Mouse (Mus musculus): ENCODE results near the gene Olfr1051. TPM values are rescaled to one million over a fixed set of nuclear protein-coding genes. Genes with fewer than 3 reads are reported as not detected.
"Not testable (repeated sequence)": the region's sequence is repeated elsewhere in the genome, so short reads cannot be mapped to it uniquely, and the experiment has no call there.

The Olfr1051 gene
- not detected in 2 replicates for polyA plus RNA-seq (2016; fragmentation: Nextera tagmentation; extraction: Ambion mirVana)

- H3K4me3 ChIP-seq; H3K9ac ChIP-seq; H3K27ac ChIP-seq; H3K27me3 ChIP-seq; H3K4me2 ChIP-seq (replicated peaks); H3K4me1 ChIP-seq; ATAC-seq (ENCODE audit: low FRiP score); H3K36me3 ChIP-seq; H3K9me3 ChIP-seq (replicated peaks): not testable (repeated sequence)
Observed at GRCm38 (mm10) chr2:86278988-86279387, at the start of gene Olfr1051. TSS of gene Olfr1051 (minus strand) at chr2:86279088.

DNA sequence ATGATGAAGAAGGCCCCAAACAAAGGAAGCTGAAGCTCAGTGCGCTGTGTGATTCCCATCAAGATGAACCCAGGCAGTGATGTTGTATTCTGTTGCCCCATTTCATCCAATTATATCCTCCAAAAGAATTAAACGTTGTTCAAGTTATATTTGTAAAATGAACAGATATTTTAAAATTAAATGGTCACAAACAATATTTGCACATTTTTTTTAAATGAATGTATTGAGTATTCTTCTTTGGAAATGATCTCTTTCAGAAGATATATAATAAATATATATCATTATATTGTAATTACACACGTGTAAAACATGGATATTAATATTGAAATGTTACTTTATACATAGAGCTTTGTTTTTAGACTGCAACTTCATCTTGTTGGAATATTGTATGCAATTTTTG, 36.3 kb upstream of the Olfr1051 start, which contains the start of gene Olfr1053:
TSS of gene Olfr1053 (minus strand) at position 101 of the 400 bp plus-strand sequence.
- H3K4me1 ChIP-seq = no peaks in the 10 kb centered on the region
- no peak within 1 kb of the TSS for H3K27ac ChIP-seq
- H3K9ac ChIP-seq = no peak within 1 kb of the TSS
- H3K4me3 ChIP-seq = no peak within 1 kb of the TSS
- H3K4me2 ChIP-seq (replicated peaks) = no peak within 1 kb of the TSS
- H3K9me3 ChIP-seq (replicated peaks) = no peaks in the 10 kb centered on the region
- WGBS = 70% methylated on average over 3 of the region's 3 CpGs
- H3K27me3 ChIP-seq = no peaks in the 10 kb centered on the region
- H3K36me3 ChIP-seq = no peaks in the 10 kb centered on the region
- no peak for ATAC-seq (ENCODE audit: low FRiP score)

DNA sequence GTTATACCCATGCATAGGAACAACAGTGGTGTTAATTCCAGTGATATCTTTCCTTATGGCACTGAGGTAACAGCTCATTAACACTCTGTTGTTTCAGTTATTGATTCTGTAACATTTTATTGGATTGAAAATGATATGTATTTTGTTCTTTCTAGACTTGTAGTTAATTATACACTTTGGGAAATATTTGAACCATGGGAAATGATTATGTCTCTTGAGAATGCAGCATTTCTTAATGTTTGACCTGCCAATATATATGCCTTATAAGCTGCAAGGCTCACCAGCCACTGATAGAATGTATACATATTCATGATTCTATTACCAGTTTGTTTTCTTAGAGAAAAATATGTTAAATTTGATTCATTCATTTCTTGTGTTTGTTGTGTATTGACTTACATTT, 13.3 kb upstream of the Olfr1051 start, which contains the start of gene Olfr1052:
TSS of gene Olfr1052 (plus strand) at position 301 of the 400 bp plus-strand sequence.
- no peaks in the 10 kb centered on the region for H3K4me1 ChIP-seq
- no peak within 1 kb of the TSS for H3K9ac ChIP-seq
- ATAC-seq (ENCODE audit: low FRiP score) = no peak
- no peaks in the 10 kb centered on the region for H3K9me3 ChIP-seq (replicated peaks)
- H3K4me3 ChIP-seq = no peak within 1 kb of the TSS
- no peak within 1 kb of the TSS for H3K4me2 ChIP-seq (replicated peaks)
- H3K27me3 ChIP-seq = no peaks in the 10 kb centered on the region
- H3K36me3 ChIP-seq = no peaks in the 10 kb centered on the region
- no peak within 1 kb of the TSS for H3K27ac ChIP-seq

- ATAC-seq (ENCODE audit: low FRiP score); H3K4me1 ChIP-seq; H3K4me2 ChIP-seq (replicated peaks); H3K9me3 ChIP-seq (replicated peaks); H3K27me3 ChIP-seq; H3K9ac ChIP-seq; H3K27ac ChIP-seq; H3K4me3 ChIP-seq; H3K36me3 ChIP-seq: not testable (repeated sequence)
Observed at GRCm38 (mm10) chr2:86258228-86258627, 20.7 kb downstream of the Olfr1051 start, which contains the start of gene Olfr1049. TSS of gene Olfr1049 (minus strand) at chr2:86258328.

- Histone ChIP-seq H3K36me3 (no peaks in the 10 kb centered on the region), H3K27ac (no peak within 1 kb of the TSS), H3K4me3 (no peak within 1 kb of the TSS), H3K9me3 (replicated peaks) (no peaks in the 10 kb centered on the region), H3K4me2 (replicated peaks) (no peak within 1 kb of the TSS), H3K27me3 (no peaks in the 10 kb centered on the region), H3K9ac (no peak within 1 kb of the TSS), H3K4me1 (no peaks in the 10 kb centered on the region)
- ATAC-seq (ENCODE audit: low FRiP score) = no peak
Observed at GRCm38 (mm10) chr2:86240189-86240588, 38.7 kb downstream of the Olfr1051 start, which contains the start of gene Olfr1048. TSS of gene Olfr1048 (minus strand) at chr2:86240289.

- Histone ChIP-seq H3K27ac (no peak within 1 kb of the TSS), H3K9me3 (replicated peaks) (no peaks in the 10 kb centered on the region), H3K36me3 (no peaks in the 10 kb centered on the region), H3K4me3 (no peak within 1 kb of the TSS), H3K9ac (no peak within 1 kb of the TSS), H3K27me3 (no peaks in the 10 kb centered on the region), H3K4me2 (replicated peaks) (no peak within 1 kb of the TSS), H3K4me1 (no peaks in the 10 kb centered on the region)
- no peak for ATAC-seq (ENCODE audit: low FRiP score)
- WGBS = 85% methylated on average over 1 of the region's 1 CpGs
Observed at GRCm38 (mm10) chr2:86231301-86231700, 47.6 kb downstream of the Olfr1051 start, which contains the start of gene Olfr1047. TSS of gene Olfr1047 (minus strand) at chr2:86231401.

Other genes with a start within 250 kb of the Olfr1051 start
- not detected in 2 replicates for gene Olfr1034, start 233.2 kb downstream of the Olfr1051 start, polyA plus RNA-seq (2016; fragmentation: Nextera tagmentation; extraction: Ambion mirVana)
- not detected in 2 replicates for gene Olfr1036, start 205.1 kb downstream of the Olfr1051 start, polyA plus RNA-seq (2016; fragmentation: Nextera tagmentation; extraction: Ambion mirVana)
- not detected in 2 replicates for gene Olfr1037, start 191.7 kb downstream of the Olfr1051 start, polyA plus RNA-seq (2016; fragmentation: Nextera tagmentation; extraction: Ambion mirVana)
- gene Olfr1039, start 143.2 kb downstream of the Olfr1051 start, polyA plus RNA-seq (2016; fragmentation: Nextera tagmentation; extraction: Ambion mirVana) = not detected in 2 replicates
- gene Olfr1040, start 132.4 kb downstream of the Olfr1051 start, polyA plus RNA-seq (2016; fragmentation: Nextera tagmentation; extraction: Ambion mirVana) = not detected in 2 replicates
- not detected in 2 replicates for gene Olfr1042, start 117.2 kb downstream of the Olfr1051 start, polyA plus RNA-seq (2016; fragmentation: Nextera tagmentation; extraction: Ambion mirVana)
- not detected in 2 replicates for gene Olfr1043, start 111.6 kb downstream of the Olfr1051 start, polyA plus RNA-seq (2016; fragmentation: Nextera tagmentation; extraction: Ambion mirVana)
- not detected in 2 replicates for gene Olfr1044, start 101.3 kb downstream of the Olfr1051 start, polyA plus RNA-seq (2016; fragmentation: Nextera tagmentation; extraction: Ambion mirVana)
- not detected in 2 replicates for gene Olfr52, start 93.4 kb downstream of the Olfr1051 start, polyA plus RNA-seq (2016; fragmentation: Nextera tagmentation; extraction: Ambion mirVana)
- not detected in 2 replicates for gene Olfr1045, start 76.1 kb downstream of the Olfr1051 start, polyA plus RNA-seq (2016; fragmentation: Nextera tagmentation; extraction: Ambion mirVana)
- gene Olfr1046, start 59.8 kb downstream of the Olfr1051 start, polyA plus RNA-seq (2016; fragmentation: Nextera tagmentation; extraction: Ambion mirVana) = not detected in 2 replicates
- not detected in 2 replicates for gene Olfr1047, start 47.7 kb downstream of the Olfr1051 start, polyA plus RNA-seq (2016; fragmentation: Nextera tagmentation; extraction: Ambion mirVana)
- not detected in 2 replicates for gene Olfr1048, start 38.8 kb downstream of the Olfr1051 start, polyA plus RNA-seq (2016; fragmentation: Nextera tagmentation; extraction: Ambion mirVana)
- not detected in 2 replicates for gene Olfr1049, start 20.8 kb downstream of the Olfr1051 start, polyA plus RNA-seq (2016; fragmentation: Nextera tagmentation; extraction: Ambion mirVana)
- not detected in 2 replicates for gene Olfr1052, start 13.4 kb upstream of the Olfr1051 start, polyA plus RNA-seq (2016; fragmentation: Nextera tagmentation; extraction: Ambion mirVana)
- gene Olfr1053, start 36.2 kb upstream of the Olfr1051 start, polyA plus RNA-seq (2016; fragmentation: Nextera tagmentation; extraction: Ambion mirVana) = not detected in 2 replicates
- gene Olfr1054, start 56.3 kb upstream of the Olfr1051 start, polyA plus RNA-seq (2016; fragmentation: Nextera tagmentation; extraction: Ambion mirVana) = not detected in 2 replicates
- gene Olfr1055, start 71.2 kb upstream of the Olfr1051 start, polyA plus RNA-seq (2016; fragmentation: Nextera tagmentation; extraction: Ambion mirVana) = not detected in 2 replicates
- not detected in 2 replicates for gene Olfr1056, start 83.4 kb upstream of the Olfr1051 start, polyA plus RNA-seq (2016; fragmentation: Nextera tagmentation; extraction: Ambion mirVana)
- gene Olfr1057, start 99.3 kb upstream of the Olfr1051 start, polyA plus RNA-seq (2016; fragmentation: Nextera tagmentation; extraction: Ambion mirVana) = not detected in 2 replicates
- gene Olfr1058, start 109.5 kb upstream of the Olfr1051 start, polyA plus RNA-seq (2016; fragmentation: Nextera tagmentation; extraction: Ambion mirVana) = not detected in 2 replicates
- not detected in 2 replicates for gene Olfr1061, start 135.0 kb upstream of the Olfr1051 start, polyA plus RNA-seq (2016; fragmentation: Nextera tagmentation; extraction: Ambion mirVana)
- gene Olfr1062, start 147.7 kb upstream of the Olfr1051 start, polyA plus RNA-seq (2016; fragmentation: Nextera tagmentation; extraction: Ambion mirVana) = not detected in 2 replicates
- not detected in 2 replicates for gene Olfr1065, start 171.5 kb upstream of the Olfr1051 start, polyA plus RNA-seq (2016; fragmentation: Nextera tagmentation; extraction: Ambion mirVana)
- gene Olfr1066, start 177.2 kb upstream of the Olfr1051 start, polyA plus RNA-seq (2016; fragmentation: Nextera tagmentation; extraction: Ambion mirVana) = not detected in 2 replicates
- not detected in 2 replicates for gene Olfr228, start 208.3 kb upstream of the Olfr1051 start, polyA plus RNA-seq (2016; fragmentation: Nextera tagmentation; extraction: Ambion mirVana)
- gene Olfr1076, start 229.4 kb upstream of the Olfr1051 start, polyA plus RNA-seq (2016; fragmentation: Nextera tagmentation; extraction: Ambion mirVana) = not detected in 2 replicates